Mouse (Mus musculus): ENCODE data around the gene Arsg. TPM values are rescaled to one million over a fixed set of nuclear protein-coding genes. Genes with fewer than 3 reads are reported as not detected.
A peak's percentile ranks its signal among the peaks of the same experiment; 100 is the strongest.

Gene Arsg
- 3.3 and 4.6 TPM in 2 replicates for polyA plus RNA-seq (2016; fragmentation: Nextera tagmentation; extraction: Ambion mirVana)

GRCm38 (mm10) chr11:109473171-109474085 is at the start of gene Arsg, which contains the start of gene Slc16a6:
Arsg (plus strand) TSS chr11:109473374.
Slc16a6 (minus strand) TSS chr11:109473598.
- Histone ChIP-seq H3K27ac (peak within 1 kb of the TSS; percentile 99), H3K9me3 (no peaks in the 10 kb centered on the region), H3K27me3 (ENCODE audit: insufficient read depth, poor library complexity, severe bottlenecking) (0 out of 2 replicates have a peak, but pooled peaks cover 9% of the 10 kb centered on the region), H3K4me3 (peak within 1 kb of the TSS; percentile 88), H3K36me3 (no peaks in the 10 kb centered on the region), H3K4me1 (peaks cover 35% of the 10 kb centered on the region)
- peak; percentile 96 for DNase-seq (ENCODE audit: low spot score)
- WGBS: under 1% methylated on average over 111 of the region's 111 CpGs

- peaks cover 24% of the 10 kb centered on the region for H3K36me3 ChIP-seq
- H3K27ac ChIP-seq: peak within 1 kb of the TSS; percentile 92
- H3K9me3 ChIP-seq: no peaks in the 10 kb centered on the region
- peak; percentile 100 for DNase-seq (ENCODE audit: low spot score)
- WGBS: under 1% methylated on average over 65 of the region's 65 CpGs
- H3K27me3 ChIP-seq (ENCODE audit: insufficient read depth, poor library complexity, severe bottlenecking): no peaks in the 10 kb centered on the region
- H3K4me1 ChIP-seq: peaks cover 13% of the 10 kb centered on the region
- H3K4me3 ChIP-seq: peak within 1 kb of the TSS; percentile 73
These were observed 47.5 kb upstream of the Arsg start, which contains the start of gene Amz2 for GRCm38 (mm10) chr11:109425392-109426271. Amz2 (plus strand) TSS chr11:109425946.

GRCm38 (mm10) chr11:109426272-109426586 is 46.9 kb upstream of the Arsg start:
- Histone ChIP-seq H3K4me3 (peak overlapping the region; percentile 73), H3K36me3 (peaks cover 29% of the 10 kb centered on the region), H3K4me1 (peaks cover 13% of the 10 kb centered on the region), H3K27ac (peak overlapping the region; percentile 92), H3K9me3 (no peaks in the 10 kb centered on the region), H3K27me3 (ENCODE audit: insufficient read depth, poor library complexity, severe bottlenecking) (no peaks in the 10 kb centered on the region)
- no peak for DNase-seq (ENCODE audit: low spot score)
- WGBS: under 1% methylated on average over 11 of the region's 11 CpGs

DNA sequence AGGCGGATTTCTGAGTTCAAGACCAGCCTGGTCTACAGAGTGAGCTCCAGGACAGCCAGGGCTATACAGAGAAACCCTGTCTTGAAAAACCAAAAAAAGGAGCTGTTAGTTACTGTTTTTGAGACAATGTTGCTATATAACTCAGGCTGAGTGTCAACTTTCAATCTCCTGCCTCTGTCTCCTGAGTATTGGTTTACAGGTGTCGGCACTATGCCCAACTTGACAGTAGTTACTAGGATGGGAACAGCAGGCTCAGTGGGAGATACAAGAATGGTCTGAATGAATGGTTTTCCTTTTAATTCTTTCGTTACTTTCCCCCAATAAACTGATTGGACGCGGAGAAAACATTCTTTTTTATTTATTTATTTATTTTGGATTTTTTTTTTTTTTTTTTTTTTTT is 45.8 kb upstream of the Arsg start:
- Histone ChIP-seq H3K4me1 (peaks cover 13% of the 10 kb centered on the region), H3K4me3 (no peak overlapping the region), H3K27me3 (ENCODE audit: insufficient read depth, poor library complexity, severe bottlenecking) (no peaks in the 10 kb centered on the region), H3K9me3 (no peaks in the 10 kb centered on the region), H3K36me3 (peaks cover 34% of the 10 kb centered on the region), H3K27ac (no peak overlapping the region)
- WGBS: 90% methylated on average over 5 of the region's 5 CpGs
- DNase-seq (ENCODE audit: low spot score): no peak

DNA sequence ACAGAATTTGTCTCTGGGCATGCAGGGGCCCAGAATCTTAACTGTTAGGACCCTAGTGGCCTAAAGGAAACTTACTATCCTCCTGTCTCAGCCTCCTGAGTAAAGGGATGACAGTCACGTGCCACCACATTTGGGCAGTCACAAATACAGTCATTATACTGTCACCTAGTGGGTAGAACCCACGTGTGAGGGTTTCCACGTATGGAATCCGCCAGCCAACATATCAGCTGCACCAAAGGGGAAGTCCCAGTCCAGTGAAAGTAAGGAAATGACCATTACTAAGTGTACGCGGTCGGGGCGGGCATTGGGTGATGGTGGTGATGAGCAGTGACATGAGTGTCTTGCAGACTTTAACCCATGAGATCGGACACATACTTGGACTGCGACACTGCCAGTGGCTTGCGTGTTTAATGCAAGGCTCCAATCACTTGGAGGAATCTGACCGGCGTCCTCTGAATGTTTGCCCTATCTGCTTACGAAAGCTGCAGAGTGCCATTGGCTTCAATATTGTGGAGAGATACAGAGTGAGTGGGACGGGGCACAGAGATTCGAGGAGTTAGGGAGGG is 38.9 kb upstream of the Arsg start:
- Histone ChIP-seq H3K9me3 (no peaks in the 10 kb centered on the region), H3K4me3 (no peak overlapping the region), H3K36me3 (peaks cover 66% of the 10 kb centered on the region), H3K4me1 (peaks cover 8% of the 10 kb centered on the region), H3K27me3 (ENCODE audit: insufficient read depth, poor library complexity, severe bottlenecking) (no peaks in the 10 kb centered on the region), H3K27ac (no peak overlapping the region)
- WGBS: 92% methylated on average over 16 of the region's 16 CpGs
- DNase-seq (ENCODE audit: low spot score): no peak

GRCm38 (mm10) chr11:109436889-109437288 is 36.3 kb upstream of the Arsg start:
- Histone ChIP-seq H3K4me3 (no peak overlapping the region), H3K27me3 (ENCODE audit: insufficient read depth, poor library complexity, severe bottlenecking) (no peaks in the 10 kb centered on the region), H3K4me1 (peaks cover 16% of the 10 kb centered on the region), H3K36me3 (peaks cover 44% of the 10 kb centered on the region), H3K9me3 (no peaks in the 10 kb centered on the region), H3K27ac (no peak overlapping the region; the same call in 1 of the 2 replicates)
- WGBS: 56% methylated on average over 8 of the region's 8 CpGs
- no peak for DNase-seq (ENCODE audit: low spot score)

DNA sequence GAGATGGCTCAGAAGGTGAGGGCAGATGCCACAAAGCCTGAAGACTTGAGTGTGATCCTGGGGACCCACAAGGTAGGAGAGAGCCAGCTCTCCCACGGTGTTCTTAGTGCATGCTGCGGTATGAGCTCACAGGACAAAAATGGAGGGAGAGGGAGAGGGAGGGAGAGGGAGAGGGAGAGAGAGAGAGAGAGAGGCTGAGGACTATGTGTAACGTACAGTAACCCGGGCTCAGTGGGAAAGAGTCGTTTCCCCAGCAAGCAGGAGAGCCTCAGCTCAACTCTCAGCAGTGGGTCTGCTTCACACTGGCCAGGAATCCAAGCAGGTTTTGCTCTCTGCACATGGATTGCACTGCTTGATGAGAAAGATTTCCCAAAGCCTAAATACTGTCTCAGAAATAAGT is 34.0 kb upstream of the Arsg start:
- H3K27me3 ChIP-seq (ENCODE audit: insufficient read depth, poor library complexity, severe bottlenecking): no peaks in the 10 kb centered on the region
- 16% methylated on average over 5 of the region's 5 CpGs for WGBS
- no peak for DNase-seq (ENCODE audit: low spot score)
- peak overlapping the region; percentile 87; the same call in 1 of the 2 replicates for H3K27ac ChIP-seq
- peaks cover 33% of the 10 kb centered on the region for H3K36me3 ChIP-seq
- no peaks in the 10 kb centered on the region for H3K9me3 ChIP-seq
- H3K4me1 ChIP-seq: peaks cover 16% of the 10 kb centered on the region
- H3K4me3 ChIP-seq: peak overlapping the region; percentile 72

- H3K27ac ChIP-seq: peak overlapping the region; percentile 87
- 1% methylated on average over 32 of the region's 32 CpGs for WGBS
These were observed 33.3 kb upstream of the Arsg start for GRCm38 (mm10) chr11:109439829-109440340.

DNA sequence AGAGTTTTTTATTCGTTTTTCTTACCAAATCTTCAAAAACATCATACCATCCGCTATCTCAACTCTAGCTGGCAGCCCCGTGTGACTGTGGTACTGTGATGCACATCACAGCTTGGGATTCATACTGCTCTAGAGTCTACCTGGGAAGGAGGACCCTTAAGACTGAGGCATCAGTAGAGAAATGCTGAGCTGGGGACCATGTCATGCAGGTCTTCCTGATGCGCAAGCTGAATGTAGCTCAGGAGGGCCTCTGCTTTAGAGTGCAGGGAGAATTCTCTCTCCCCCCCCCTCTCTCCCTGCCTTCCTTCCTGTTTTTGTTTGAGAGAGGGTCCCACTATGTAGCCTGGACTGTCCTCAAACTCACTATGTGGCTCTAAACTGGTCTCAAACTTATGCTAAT is 32.5 kb upstream of the Arsg start:
- Histone ChIP-seq H3K27ac (no peak overlapping the region), H3K9me3 (no peaks in the 10 kb centered on the region), H3K4me3 (peak overlapping the region; percentile 72), H3K27me3 (ENCODE audit: insufficient read depth, poor library complexity, severe bottlenecking) (no peaks in the 10 kb centered on the region), H3K4me1 (peaks cover 27% of the 10 kb centered on the region), H3K36me3 (peaks cover 19% of the 10 kb centered on the region)
- no peak for DNase-seq (ENCODE audit: low spot score)
- WGBS: 51% methylated on average over 4 of the region's 4 CpGs

More at GRCm38 (mm10) chr11:109439829-109440340, 33.3 kb upstream of the Arsg start:
- H3K36me3 ChIP-seq: peaks cover 26% of the 10 kb centered on the region
- peaks cover 20% of the 10 kb centered on the region for H3K4me1 ChIP-seq
- no peaks in the 10 kb centered on the region for H3K27me3 ChIP-seq (ENCODE audit: insufficient read depth, poor library complexity, severe bottlenecking)
- peak; percentile 91 for DNase-seq (ENCODE audit: low spot score)
- peak overlapping the region; percentile 72 for H3K4me3 ChIP-seq
- H3K9me3 ChIP-seq: no peaks in the 10 kb centered on the region

DNA sequence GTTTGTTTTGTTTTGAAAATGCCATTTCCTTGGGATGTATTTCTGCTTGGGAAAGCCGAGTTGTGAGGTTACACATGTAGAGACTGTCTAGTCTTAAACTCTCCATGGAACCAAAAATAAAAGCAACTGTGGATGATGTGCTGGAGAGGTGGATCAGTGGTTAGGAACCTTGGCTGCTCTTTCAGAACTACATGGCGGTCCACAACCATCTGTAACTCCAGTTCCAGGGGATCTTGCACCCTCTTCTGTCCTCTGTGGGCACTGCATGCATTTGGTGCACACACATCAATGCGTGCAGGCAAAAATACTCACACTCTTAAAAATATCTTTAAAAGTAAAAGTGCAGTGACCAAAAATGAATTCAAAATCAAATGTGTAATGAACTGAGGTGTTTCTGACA is 32.1 kb upstream of the Arsg start:
- Histone ChIP-seq H3K4me1 (peaks cover 29% of the 10 kb centered on the region), H3K27ac (no peak overlapping the region), H3K9me3 (no peaks in the 10 kb centered on the region), H3K36me3 (peaks cover 16% of the 10 kb centered on the region), H3K4me3 (no peak overlapping the region), H3K27me3 (ENCODE audit: insufficient read depth, poor library complexity, severe bottlenecking) (no peaks in the 10 kb centered on the region)
- 58% methylated on average over 3 of the region's 3 CpGs for WGBS
- DNase-seq (ENCODE audit: low spot score): no peak

- Histone ChIP-seq H3K27ac (no peak overlapping the region), H3K4me3 (no peak overlapping the region), H3K27me3 (ENCODE audit: insufficient read depth, poor library complexity, severe bottlenecking) (no peaks in the 10 kb centered on the region), H3K36me3 (peaks cover 8% of the 10 kb centered on the region), H3K4me1 (peaks cover 25% of the 10 kb centered on the region), H3K9me3 (no peaks in the 10 kb centered on the region)
- 36% methylated on average over 5 of the region's 5 CpGs for WGBS
- no peak for DNase-seq (ENCODE audit: low spot score)
These were observed 30.9 kb upstream of the Arsg start for GRCm38 (mm10) chr11:109442166-109442730.
